17 mouse cellular contexts compared by ENCODE assay signal in genomic region chr15:88842300-88842673, GRCm38 (mm10). TPM values are rescaled to one million over a fixed set of nuclear protein-coding genes. Genes with fewer than 3 reads are reported as not detected.
DNase-seq lines count a peak whose midpoint lies in the region; ATAC-seq and TF ChIP-seq lines count a peak whose summit lies in the region.
"Had no signal": no experiment of that assay in that cellular context is flagged by ENCODE, and none has a peak within 500 bp of the region (broad histone marks: within the 10 kb centered on the region; RNA-seq: fewer than 3 reads in every experiment).

No protein-coding gene starts in this region.

- no peak for ATAC-seq in intestine, embryonic 16.5 days
- no peak for ATAC-seq in intestine, embryonic 15.5 days
- ATAC-seq: activated CD4-positive, CD25-positive, alpha-beta regulatory T cell, adult 4 months; forebrain, embryonic 13.5 days; forebrain, postnatal 0 days; Patski had no signal

- peak overlapping the region; percentile 95 for H3K27ac ChIP-seq in heart, embryonic 10.5 days
- no peak overlapping the region for H3K27ac ChIP-seq in intestine, embryonic 16.5 days (ENCODE audit: low read length)
- no peak overlapping the region for H3K27ac ChIP-seq in intestine, embryonic 15.5 days
- peak overlapping the region; percentile 53; the same call in 1 of the 2 replicates for H3K27ac ChIP-seq in limb, embryonic 10.5 days
- 0 out of 2 replicates have a peak overlapping the region, but pooled peaks have one; percentile 42 for H3K27ac ChIP-seq in olfactory bulb, adult 2 months (ENCODE audit: insufficient read depth, low read depth, low read length)
- H3K27ac ChIP-seq: embryonic facial prominence, embryonic 10.5 days; forebrain, embryonic 13.5 days; heart, adult 2 months had no signal

- H3K9me3 ChIP-seq in heart, embryonic 10.5 days: no peaks in the 10 kb centered on the region
- H3K9me3 ChIP-seq in intestine, embryonic 16.5 days (ENCODE audit: control insufficient read depth, low read length): no peaks in the 10 kb centered on the region
- H3K9me3 ChIP-seq in intestine, embryonic 15.5 days: no peaks in the 10 kb centered on the region
- no peaks in the 10 kb centered on the region for H3K9me3 ChIP-seq in limb, embryonic 10.5 days (replicated peaks)
- H3K9me3 ChIP-seq: embryonic facial prominence, embryonic 10.5 days; forebrain, embryonic 13.5 days; heart, embryonic 12.5 days had no signal

- no peaks in the 10 kb centered on the region for H3K27me3 ChIP-seq in heart, embryonic 10.5 days (ENCODE audit: insufficient read depth, poor library complexity, severe bottlenecking)
- H3K27me3 ChIP-seq in intestine, embryonic 16.5 days (replicated peaks; ENCODE audit: control insufficient read depth, insufficient read depth, low read length): no peaks in the 10 kb centered on the region
- no peaks in the 10 kb centered on the region for H3K27me3 ChIP-seq in intestine, embryonic 15.5 days (replicated peaks)
- H3K27me3 ChIP-seq in limb, embryonic 10.5 days (ENCODE audit: low read depth, poor library complexity, severe bottlenecking): no peaks in the 10 kb centered on the region
- H3K27me3 ChIP-seq: forebrain, embryonic 13.5 days; heart, embryonic 12.5 days; Patski had no signal

- H3K4me1 ChIP-seq in heart, embryonic 10.5 days: peaks cover 66% of the 10 kb centered on the region
- H3K4me1 ChIP-seq in intestine, embryonic 16.5 days (ENCODE audit: control insufficient read depth, insufficient read depth, low read length): peaks cover 15% of the 10 kb centered on the region
- peaks cover 24% of the 10 kb centered on the region for H3K4me1 ChIP-seq in intestine, embryonic 15.5 days (replicated peaks)
- peaks cover 50% of the 10 kb centered on the region for H3K4me1 ChIP-seq in limb, embryonic 10.5 days
- H3K4me1 ChIP-seq in olfactory bulb, adult 2 months (ENCODE audit: control insufficient read depth, insufficient read depth, low read length): peaks cover 51% of the 10 kb centered on the region

- H3K9ac ChIP-seq in intestine, embryonic 16.5 days (ENCODE audit: low read depth, low read length): 0 out of 2 replicates have a peak overlapping the region, but pooled peaks have one; percentile 10
- no peak overlapping the region for H3K9ac ChIP-seq in intestine, embryonic 15.5 days
- H3K9ac ChIP-seq: forebrain, embryonic 13.5 days; forebrain, postnatal 0 days; heart, embryonic 12.5 days had no signal

- intact Hi-C loops in heart, postnatal 14 days (cut with DNase I): no loop called here

- no peaks in the 10 kb centered on the region for H3K36me3 ChIP-seq in heart, embryonic 10.5 days
- no peaks in the 10 kb centered on the region for H3K36me3 ChIP-seq in intestine, embryonic 16.5 days (ENCODE audit: control insufficient read depth, insufficient read depth, low read length)
- H3K36me3 ChIP-seq in intestine, embryonic 15.5 days: no peaks in the 10 kb centered on the region
- H3K36me3 ChIP-seq in limb, embryonic 10.5 days: no peaks in the 10 kb centered on the region
- H3K36me3 ChIP-seq: embryonic facial prominence, embryonic 10.5 days; heart, embryonic 12.5 days had no signal

- TF ChIP-seq POLR2A in olfactory bulb, adult 2 months (IDR thresholded peaks at IDR 0.05; ENCODE audit: insufficient read depth, low read depth, low read length): no peak

- no peak for TF ChIP-seq CTCF in olfactory bulb, adult 2 months (IDR thresholded peaks at IDR 0.05; ENCODE audit: insufficient read depth, low read depth, low read length)

- no peak overlapping the region for H3K4me3 ChIP-seq in heart, embryonic 10.5 days
- no peak overlapping the region for H3K4me3 ChIP-seq in intestine, embryonic 16.5 days (ENCODE audit: low read length)
- H3K4me3 ChIP-seq in intestine, embryonic 15.5 days (replicated peaks): no peak overlapping the region
- H3K4me3 ChIP-seq in limb, embryonic 10.5 days: no peak overlapping the region
- H3K4me3 ChIP-seq in olfactory bulb, adult 2 months (ENCODE audit: insufficient read depth, low read depth, low read length): no peak overlapping the region
- H3K4me3 ChIP-seq: embryonic facial prominence, embryonic 10.5 days; forebrain, embryonic 13.5 days; heart, adult 2 months; heart, embryonic 12.5 days had no signal

- no peak overlapping the region for H3K4me2 ChIP-seq in intestine, embryonic 16.5 days (ENCODE audit: low read depth, low read length)
- no peak overlapping the region for H3K4me2 ChIP-seq in intestine, embryonic 15.5 days (replicated peaks)
- H3K4me2 ChIP-seq: forebrain, embryonic 13.5 days; heart, embryonic 12.5 days had no signal

- no peak for DNase-seq in heart, embryonic 10.5 days (ENCODE audit: low spot score)
- DNase-seq in heart, postnatal 14 days: no peak
- no peak for DNase-seq in limb, embryonic 10.5 days (ENCODE audit: low spot score)
- DNase-seq in c-Kit-positive CD71-positive TER-119-positive erythroid progenitor cells, embryonic 14.5 days (ENCODE audit: low spot score): no peak
- DNase-seq: adrenal gland, postnatal 14 days; forebrain, postnatal 0 days; gastrocnemius, postnatal 14 days; heart, adult 2 months; heart, postnatal 36 days had no signal

- WGBS in heart, embryonic 10.5 days: 63% methylated on average over 3 of the region's 3 CpGs
- 66% methylated on average over 3 of the region's 3 CpGs for WGBS in intestine, embryonic 16.5 days
- 68% methylated on average over 3 of the region's 3 CpGs for whole genome bisulfite sequencing in intestine, embryonic 15.5 days
- WGBS in limb, embryonic 10.5 days: 81% methylated on average over 3 of the region's 3 CpGs
- 75% methylated on average over 3 of the region's 3 CpGs for WGBS in olfactory bulb, adult 2 months

RNA-seq across cellular contexts. Expression of gene Pim3, which starts 19.7 kb away (rescaled TPM):
- polyA plus RNA-seq in heart, embryonic 10.5 days (2016; fragmentation: Nextera tagmentation; extraction: Ambion mirVana): 68.1 and 73.7 TPM in 2 replicates
- total RNA-seq in heart, postnatal 14 days (2021): 10 to 100 TPM; 97.7 to 97.8 TPM
- polyA plus RNA-seq in intestine, embryonic 16.5 days (2015; fragmentation: Nextera tagmentation; extraction: Ambion mirVana): 45.7 and 46.3 TPM in 2 replicates
- 53.8 and 54.5 TPM in 2 replicates for polyA plus RNA-seq in intestine, embryonic 15.5 days (2015; fragmentation: Nextera tagmentation; extraction: Ambion mirVana)
- polyA plus RNA-seq in limb, embryonic 10.5 days (2016; fragmentation: Nextera tagmentation; extraction: Ambion mirVana): 46.6 and 48.2 TPM in 2 replicates
- polyA plus RNA-seq in olfactory bulb, adult 2 months (2012; ENCODE audit: insufficient read depth, insufficient read length, low replicate concordance, missing spikeins): not detected in 2 replicates

RNA-seq across cellular contexts. Expression of gene Creld2, which starts 22.8 kb away (rescaled TPM):
- polyA plus RNA-seq in heart, embryonic 10.5 days (2016; fragmentation: Nextera tagmentation; extraction: Ambion mirVana): 98.6 and 126 TPM in 2 replicates
- 10 to 100 TPM; 12.1 to 22.5 TPM for total RNA-seq in heart, postnatal 14 days (2021)
- polyA plus RNA-seq in intestine, embryonic 16.5 days (2015; fragmentation: Nextera tagmentation; extraction: Ambion mirVana): 123 and 137 TPM in 2 replicates
- 97.9 and 131 TPM in 2 replicates for polyA plus RNA-seq in intestine, embryonic 15.5 days (2015; fragmentation: Nextera tagmentation; extraction: Ambion mirVana)
- polyA plus RNA-seq in limb, embryonic 10.5 days (2016; fragmentation: Nextera tagmentation; extraction: Ambion mirVana): 98.5 and 99.0 TPM in 2 replicates
- polyA plus RNA-seq in olfactory bulb, adult 2 months (2012; ENCODE audit: insufficient read depth, insufficient read length, low replicate concordance, missing spikeins): not detected in 2 replicates

RNA-seq across cellular contexts. Expression of gene Alg12, which starts 23.2 kb away (rescaled TPM):
- 14.6 and 15.2 TPM in 2 replicates for polyA plus RNA-seq in heart, embryonic 10.5 days (2016; fragmentation: Nextera tagmentation; extraction: Ambion mirVana)
- total RNA-seq in heart, postnatal 14 days (2021): 1 to 10 TPM; 9.2 to 9.9 TPM
- 16.7 and 16.9 TPM in 2 replicates for polyA plus RNA-seq in intestine, embryonic 16.5 days (2015; fragmentation: Nextera tagmentation; extraction: Ambion mirVana)
- 12.7 and 14.0 TPM in 2 replicates for polyA plus RNA-seq in intestine, embryonic 15.5 days (2015; fragmentation: Nextera tagmentation; extraction: Ambion mirVana)
- 10.8 and 12.3 TPM in 2 replicates for polyA plus RNA-seq in limb, embryonic 10.5 days (2016; fragmentation: Nextera tagmentation; extraction: Ambion mirVana)
- not detected in 2 replicates for polyA plus RNA-seq in olfactory bulb, adult 2 months (2012; ENCODE audit: insufficient read depth, insufficient read length, low replicate concordance, missing spikeins)

Comparison
In these comparisons a context has a peak if more than half of its experiments do, and no peak if none do; other contexts are left out.
1. H3K27ac ChIP-seq: peak in heart, embryonic 10.5 days (single experiment), limb, embryonic 10.5 days (single experiment) and olfactory bulb, adult 2 months (single experiment); none in intestine, embryonic 16.5 days (single experiment) and intestine, embryonic 15.5 days (single experiment).
2. RNA of gene Pim3, which starts 19.7 kb away (polyA plus RNA-seq): 68.1 to 73.7 TPM in heart, embryonic 10.5 days, 53.8 to 54.5 TPM in intestine, embryonic 15.5 days, 46.6 to 48.2 TPM in limb, embryonic 10.5 days and 45.7 to 46.3 TPM in intestine, embryonic 16.5 days; not detected in olfactory bulb, adult 2 months; every median in the first group is over 10 times any median in the second.
3. RNA of gene Creld2, which starts 22.8 kb away (polyA plus RNA-seq): 98.6 to 126 TPM in heart, embryonic 10.5 days, 123 to 137 TPM in intestine, embryonic 16.5 days, 98.5 to 99.0 TPM in limb, embryonic 10.5 days and 97.9 to 131 TPM in intestine, embryonic 15.5 days; not detected in olfactory bulb, adult 2 months; every median in the first group is over 10 times any median in the second.
4. RNA of gene Alg12, which starts 23.2 kb away (polyA plus RNA-seq): 16.7 to 16.9 TPM in intestine, embryonic 16.5 days, 14.6 to 15.2 TPM in heart, embryonic 10.5 days, 12.7 to 14.0 TPM in intestine, embryonic 15.5 days and 10.8 to 12.3 TPM in limb, embryonic 10.5 days; not detected in olfactory bulb, adult 2 months; every median in the first group is over 10 times any median in the second.